Mouse (Mus musculus) olfactory bulb, adult 2 months (tissue): ENCODE measurements around the gene Patz1. TPM values are rescaled to one million over a fixed set of nuclear protein-coding genes. Genes with fewer than 3 reads are reported as not detected.

ENCODE experiments used
- H3K27ac ChIP-seq: fragments of 200-500 bp; 2 replicates; pipeline ENCODE4 v1.5.1; 2012; ENCODE audit warnings: low read depth, low read length; ENCODE audit not compliant: insufficient read depth
- H3K4me1 ChIP-seq: fragments of 200-500 bp; 2 replicates; pipeline ENCODE4 v1.6.1; 2012; ENCODE audit warnings: low read length; ENCODE audit not compliant: control insufficient read depth, insufficient read depth
- H3K4me3 ChIP-seq: fragments of 200-500 bp; 2 replicates; pipeline ENCODE4 v1.5.1; 2012; ENCODE audit warnings: mild to moderate bottlenecking, low read depth, low read length, moderate library complexity; ENCODE audit not compliant: insufficient read depth
- CTCF ChIP-seq: fragments of 200-500 bp; IDR thresholded peaks from 2 replicates; pipeline ENCODE4 v1.5.1; 2012; ENCODE audit warnings: low read depth, mild to moderate bottlenecking, low read length, moderate library complexity; ENCODE audit not compliant: insufficient read depth
- POLR2A ChIP-seq: fragments of 200-500 bp; IDR thresholded peaks from 2 replicates; pipeline ENCODE4 v1.6.1; 2012; ENCODE audit warnings: mild to moderate bottlenecking, low read depth, low read length, moderate library complexity; ENCODE audit not compliant: insufficient read depth
- WGBS: fragments of 180-500 bp; shearing (Covaris S2); methylation state at CpG from one replicate; pipeline ENCODE4 v1.1.7; 2018; 5-methylcytosine and 5-hydroxymethylcytosine counted together
- polyA plus RNA-seq: library from polyadenylated mRNA; stranded (reverse); fragments of >200 nt; gene quantifications from 2 replicates; pipeline ENCODE4 v1.2.4, GENCODE M21; 2012; ENCODE audit warnings: low replicate concordance; ENCODE audit not compliant: missing spikeins, insufficient read depth, insufficient read length

The Patz1 gene
- polyA plus RNA-seq, 1 experiment, result not detected

DNA sequence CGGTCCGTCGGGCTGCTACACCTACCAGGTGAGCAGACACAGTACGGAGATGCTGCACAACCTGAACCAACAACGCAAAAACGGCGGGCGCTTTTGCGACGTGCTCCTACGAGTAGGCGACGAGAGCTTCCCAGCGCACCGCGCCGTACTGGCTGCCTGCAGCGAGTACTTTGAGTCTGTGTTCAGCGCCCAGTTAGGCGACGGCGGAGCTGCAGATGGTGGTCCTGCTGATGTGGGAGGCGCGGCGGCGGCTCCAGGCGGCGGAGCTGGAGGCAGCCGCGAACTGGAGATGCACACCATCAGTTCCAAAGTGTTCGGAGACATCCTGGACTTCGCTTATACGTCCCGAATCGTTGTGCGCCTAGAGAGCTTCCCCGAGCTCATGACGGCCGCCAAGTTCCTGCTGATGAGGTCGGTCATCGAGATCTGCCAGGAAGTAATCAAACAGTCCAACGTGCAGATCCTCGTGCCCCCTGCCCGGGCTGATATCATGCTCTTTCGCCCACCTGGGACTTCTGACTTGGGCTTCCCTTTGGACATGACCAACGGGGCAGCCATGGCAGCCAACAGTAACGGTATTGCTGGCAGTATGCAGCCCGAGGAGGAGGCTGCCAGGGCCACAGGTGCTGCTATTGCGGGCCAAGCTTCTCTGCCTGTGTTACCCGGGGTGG is 2.1 kb downstream of the Patz1 start:
- Histone ChIP-seq H3K4me1 (peaks cover 51% of the 10 kb centered on the region), H3K27ac (peak overlapping the region; percentile 11), H3K4me3 (peak overlapping the region; percentile 91)
- 1% methylated on average over 50 of the region's 50 CpGs for WGBS
- TF ChIP-seq POLR2A (0 out of 2 replicates have a peak, but pooled peaks have one; percentile 5), CTCF (no peak)

DNA sequence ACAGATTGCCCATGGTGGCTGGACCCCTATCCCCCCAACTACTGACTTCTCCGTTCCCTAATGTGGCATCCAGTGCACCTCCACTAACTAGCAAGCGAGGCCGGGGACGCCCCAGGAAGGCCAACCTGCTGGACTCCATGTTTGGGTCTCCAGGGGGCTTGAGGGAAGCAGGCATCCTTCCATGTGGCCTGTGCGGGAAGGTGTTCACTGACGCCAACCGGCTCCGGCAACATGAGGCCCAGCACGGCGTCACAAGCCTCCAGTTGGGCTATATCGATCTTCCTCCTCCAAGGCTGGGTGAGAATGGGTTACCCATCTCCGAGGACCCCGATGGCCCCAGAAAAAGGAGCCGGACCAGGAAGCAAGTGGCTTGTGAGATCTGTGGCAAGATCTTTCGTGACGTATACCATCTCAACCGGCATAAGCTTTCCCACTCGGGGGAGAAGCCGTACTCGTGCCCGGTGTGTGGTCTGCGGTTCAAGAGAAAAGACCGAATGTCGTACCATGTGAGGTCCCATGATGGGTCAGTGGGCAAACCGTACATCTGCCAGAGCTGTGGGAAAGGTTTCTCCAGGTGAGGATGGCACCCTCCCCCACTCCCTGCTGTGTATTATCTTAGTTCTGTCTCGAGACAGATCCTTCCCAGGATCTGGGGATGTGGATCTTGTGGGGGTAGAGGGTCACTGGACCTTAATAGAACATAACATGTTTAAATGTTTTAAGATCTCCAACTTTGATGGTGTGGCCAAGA is 2.8 kb downstream of the Patz1 start:
- 3% methylated on average over 26 of the region's 26 CpGs for WGBS
- H3K27ac ChIP-seq, result peak overlapping the region; percentile 11; the same call in 1 of the 2 replicates
- peaks cover 54% of the 10 kb centered on the region for H3K4me1 ChIP-seq
- peak overlapping the region; percentile 91 for H3K4me3 ChIP-seq
- TF ChIP-seq CTCF (no peak), POLR2A (no peak)

DNA sequence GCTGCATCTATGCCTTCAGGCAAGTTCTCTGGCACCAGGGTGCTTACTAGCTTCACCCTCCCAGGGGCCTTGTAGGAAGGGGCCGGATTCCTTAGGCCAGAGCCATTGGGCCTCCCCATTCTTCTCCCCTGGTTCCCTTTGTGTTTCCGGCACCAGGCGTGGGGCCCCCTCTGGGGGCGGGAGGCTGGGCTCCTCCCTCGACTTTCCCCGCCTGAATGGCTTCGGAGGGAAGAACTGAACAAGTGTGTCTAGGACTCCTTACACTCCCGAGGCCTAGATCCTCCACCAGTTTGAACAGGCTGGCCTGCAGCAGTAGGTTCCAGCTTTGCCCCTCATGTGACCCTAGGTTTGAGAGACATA is 3.4 kb downstream of the Patz1 start:
- Histone ChIP-seq H3K4me1 (peaks cover 54% of the 10 kb centered on the region), H3K27ac (peak overlapping the region; percentile 11; the same call in 1 of the 2 replicates), H3K4me3 (peak overlapping the region; percentile 91)
- no peak for TF ChIP-seq POLR2A
- TF ChIP-seq CTCF, result no peak
- WGBS, result 1% methylated on average over 8 of the region's 8 CpGs

DNA sequence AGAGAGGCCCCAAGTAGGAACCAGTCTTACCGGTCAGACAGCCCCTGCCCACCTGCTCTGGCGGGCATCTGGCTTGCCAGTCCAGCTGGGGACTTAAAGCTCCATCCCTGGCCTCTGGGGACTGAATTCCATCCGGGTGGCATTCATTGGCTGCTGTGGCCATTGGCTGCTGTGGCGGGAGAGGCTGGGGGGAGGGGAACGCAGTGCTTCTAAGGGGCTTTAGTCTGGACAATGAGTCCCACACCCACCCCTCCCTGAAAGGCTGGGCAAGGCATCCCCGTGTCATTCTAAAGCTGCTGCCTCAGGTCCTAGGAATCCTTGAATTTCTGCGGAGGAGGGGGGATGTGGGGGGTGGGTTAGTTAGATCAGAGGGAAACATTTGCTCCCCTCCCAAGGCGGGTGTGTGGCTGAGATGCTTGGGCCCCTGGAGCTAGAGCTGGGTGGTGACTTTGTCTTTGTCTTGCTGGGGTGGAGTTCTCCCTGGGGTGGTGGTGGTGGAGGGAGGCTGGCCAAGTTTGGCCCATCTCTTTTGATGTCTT is 4.1 kb downstream of the Patz1 start:
- Histone ChIP-seq H3K4me1 (peaks cover 54% of the 10 kb centered on the region), H3K4me3 (peak overlapping the region; percentile 91), H3K27ac (peak overlapping the region; percentile 17; the same call in 1 of the 2 replicates)
- WGBS, result 4% methylated on average over 8 of the region's 8 CpGs
- TF ChIP-seq CTCF (no peak), POLR2A (no peak)

DNA sequence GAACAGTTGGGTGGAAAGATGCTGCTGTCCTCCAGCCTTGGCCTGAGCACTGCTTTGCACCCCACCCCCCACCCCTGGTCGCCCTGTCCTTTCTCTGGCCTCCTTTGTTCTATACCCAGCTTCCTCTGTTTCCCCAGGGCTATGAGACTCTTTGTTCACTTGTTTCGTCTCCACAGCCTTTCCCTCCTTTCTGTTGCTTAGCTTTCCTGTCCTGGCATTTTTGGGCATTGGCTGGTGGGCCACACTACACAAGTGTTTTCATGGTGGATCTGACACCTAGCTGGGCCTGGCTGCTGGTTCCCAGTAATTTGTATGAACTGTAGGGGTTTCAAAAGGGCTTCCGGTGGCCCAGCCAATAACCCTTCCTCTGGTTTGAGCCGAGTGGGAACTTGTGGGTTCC is 4.7 kb downstream of the Patz1 start:
- Histone ChIP-seq H3K27ac (peak overlapping the region; percentile 17; the same call in 1 of the 2 replicates), H3K4me3 (peak overlapping the region; percentile 91), H3K4me1 (peaks cover 57% of the 10 kb centered on the region)
- 22% methylated on average over 4 of the region's 4 CpGs for WGBS
- TF ChIP-seq POLR2A (no peak), CTCF (no peak)

DNA sequence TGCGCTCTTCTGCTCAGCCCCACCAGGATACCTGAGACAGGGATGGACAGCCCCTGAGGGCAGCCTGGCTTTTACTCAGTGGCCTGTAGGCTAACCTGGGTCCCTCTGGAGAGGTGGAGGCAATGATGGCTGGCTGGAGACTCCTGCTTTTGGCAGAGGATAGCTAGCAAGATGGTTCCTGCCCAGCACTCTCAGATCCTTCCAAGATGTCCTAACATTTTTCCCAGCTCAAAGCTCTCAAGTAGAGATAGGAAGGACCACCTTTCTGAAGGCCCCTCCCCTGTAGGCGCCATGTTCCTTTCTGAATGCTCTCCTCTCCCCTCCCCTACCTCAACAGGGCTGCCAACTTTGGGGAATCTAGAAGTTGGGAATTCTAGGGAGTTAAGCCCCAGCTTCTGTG is 6.0 kb downstream of the Patz1 start:
- Histone ChIP-seq H3K4me3 (no peak overlapping the region), H3K27ac (no peak overlapping the region), H3K4me1 (peaks cover 51% of the 10 kb centered on the region)
- TF ChIP-seq POLR2A (no peak), CTCF (no peak)
- WGBS, result 88% methylated on average over 2 of the region's 2 CpGs

DNA sequence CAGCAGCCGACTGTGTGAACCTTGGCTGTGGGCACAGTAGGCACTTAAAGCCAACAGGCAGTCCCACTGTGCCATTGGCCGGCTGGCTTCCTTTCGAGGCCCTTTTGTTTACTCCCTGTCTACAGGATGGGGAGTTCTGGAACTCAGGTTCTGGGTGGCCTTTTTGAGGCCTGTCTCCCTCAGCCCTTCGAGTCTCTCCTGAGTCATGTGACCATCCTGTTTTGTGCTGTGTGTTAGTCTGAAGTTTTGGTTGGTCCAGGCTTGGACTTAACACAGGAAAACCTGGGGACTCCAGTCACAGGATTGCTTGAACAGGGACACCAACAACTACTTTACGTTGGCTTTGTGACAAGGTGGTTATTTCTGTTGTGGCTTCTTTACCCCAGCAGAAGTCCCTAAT is 7.4 kb downstream of the Patz1 start:
- Histone ChIP-seq H3K4me3 (no peak overlapping the region), H3K27ac (no peak overlapping the region), H3K4me1 (peaks cover 46% of the 10 kb centered on the region)
- TF ChIP-seq POLR2A (no peak), CTCF (no peak)
- 28% methylated on average over 5 of the region's 5 CpGs for WGBS

DNA sequence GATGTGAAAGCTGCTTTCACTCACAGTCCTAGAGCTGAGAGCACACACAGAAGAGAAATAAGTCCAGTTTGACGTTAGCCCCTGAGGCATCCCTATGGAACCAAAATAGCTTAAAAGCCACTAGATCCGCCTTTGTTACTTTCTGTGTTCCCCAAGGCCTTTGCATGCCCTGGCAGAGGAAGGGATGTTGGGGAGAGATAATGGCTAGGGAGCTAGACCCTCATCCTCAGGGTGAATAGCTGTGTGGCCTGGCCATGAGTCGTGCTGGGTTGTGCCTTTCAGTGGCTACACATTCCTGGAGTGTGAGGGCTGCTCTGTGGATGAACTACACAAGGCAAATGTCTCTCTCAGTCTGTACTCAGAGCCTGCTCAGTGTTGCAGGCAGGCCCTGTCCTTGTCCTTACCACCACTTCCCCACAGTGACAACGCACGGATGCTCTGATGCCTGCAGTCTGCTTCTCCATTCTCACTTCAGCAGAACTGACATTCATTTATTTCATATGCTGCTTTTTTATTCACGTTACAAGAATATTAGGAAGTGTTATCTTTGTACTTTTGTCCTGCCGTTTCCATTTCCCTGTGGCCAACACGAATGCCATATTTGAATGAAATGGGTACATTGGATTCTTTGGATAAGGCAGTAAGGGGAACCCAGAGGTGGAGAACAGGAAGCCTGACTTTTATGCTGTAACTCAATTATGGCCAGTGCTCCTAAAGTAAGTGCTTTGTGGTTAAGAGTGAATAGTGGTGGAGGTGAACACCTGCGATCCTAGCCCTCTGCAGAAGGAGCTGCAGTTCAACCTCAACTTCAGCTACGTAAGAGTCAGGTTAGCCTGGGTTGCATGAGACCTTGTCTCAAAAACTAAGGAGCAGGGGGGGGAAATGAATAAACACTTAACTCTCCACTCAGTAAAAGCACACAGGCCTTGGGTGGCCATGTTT is 9.5 kb downstream of the Patz1 start:
- Histone ChIP-seq H3K4me3 (no peak overlapping the region), H3K4me1 (peaks cover 32% of the 10 kb centered on the region), H3K27ac (no peak overlapping the region)
- TF ChIP-seq POLR2A, result no peak
- no peak for TF ChIP-seq CTCF
- WGBS, result 79% methylated on average over 10 of the region's 10 CpGs

DNA sequence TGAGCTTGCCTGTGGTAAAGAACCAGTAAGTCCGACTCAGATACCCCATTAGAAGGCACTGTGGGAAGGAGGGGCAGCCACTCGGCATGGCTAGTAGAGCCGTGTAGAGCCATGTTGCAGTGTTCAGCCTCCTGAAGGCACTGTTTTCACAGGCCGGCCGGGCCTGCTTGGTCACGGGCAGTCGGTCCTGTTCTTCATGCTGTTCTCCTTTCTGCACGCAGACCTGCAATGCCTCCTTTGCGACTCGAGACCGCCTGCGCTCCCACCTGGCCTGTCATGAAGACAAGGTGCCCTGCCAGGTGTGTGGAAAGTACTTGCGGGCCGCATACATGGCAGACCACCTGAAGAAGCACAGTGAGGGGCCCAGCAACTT is 10.1 kb downstream of the Patz1 start:
- H3K4me1 ChIP-seq, result peaks cover 26% of the 10 kb centered on the region
- WGBS, result 91% methylated on average over 14 of the region's 14 CpGs
- H3K4me3 ChIP-seq, result no peak overlapping the region
- no peak overlapping the region for H3K27ac ChIP-seq
- no peak for TF ChIP-seq POLR2A
- TF ChIP-seq CTCF, result no peak
